Mouse (Mus musculus) neural tube, postnatal 0 days (tissue): ENCODE data around the gene Atxn2. TPM values are rescaled to one million over a fixed set of nuclear protein-coding genes. Genes with fewer than 3 reads are reported as not detected.

ENCODE experiments used
- microRNA-seq: library from miRNA; unstranded; fragments of <30 nt; microRNA quantifications from one replicate; pipeline ENCODE4, GENCODE M21; 2016
- polyA plus RNA-seq: library from polyadenylated mRNA; unstranded; fragments of >200 nt; fragmentation: Nextera tagmentation; extraction: Ambion mirVana; gene quantifications from 2 replicates; pipeline ENCODE4 v1.2.1, GENCODE M21; 2015

Gene Atxn2
- 108 and 110 TPM in 2 replicates for polyA plus RNA-seq

DNA sequence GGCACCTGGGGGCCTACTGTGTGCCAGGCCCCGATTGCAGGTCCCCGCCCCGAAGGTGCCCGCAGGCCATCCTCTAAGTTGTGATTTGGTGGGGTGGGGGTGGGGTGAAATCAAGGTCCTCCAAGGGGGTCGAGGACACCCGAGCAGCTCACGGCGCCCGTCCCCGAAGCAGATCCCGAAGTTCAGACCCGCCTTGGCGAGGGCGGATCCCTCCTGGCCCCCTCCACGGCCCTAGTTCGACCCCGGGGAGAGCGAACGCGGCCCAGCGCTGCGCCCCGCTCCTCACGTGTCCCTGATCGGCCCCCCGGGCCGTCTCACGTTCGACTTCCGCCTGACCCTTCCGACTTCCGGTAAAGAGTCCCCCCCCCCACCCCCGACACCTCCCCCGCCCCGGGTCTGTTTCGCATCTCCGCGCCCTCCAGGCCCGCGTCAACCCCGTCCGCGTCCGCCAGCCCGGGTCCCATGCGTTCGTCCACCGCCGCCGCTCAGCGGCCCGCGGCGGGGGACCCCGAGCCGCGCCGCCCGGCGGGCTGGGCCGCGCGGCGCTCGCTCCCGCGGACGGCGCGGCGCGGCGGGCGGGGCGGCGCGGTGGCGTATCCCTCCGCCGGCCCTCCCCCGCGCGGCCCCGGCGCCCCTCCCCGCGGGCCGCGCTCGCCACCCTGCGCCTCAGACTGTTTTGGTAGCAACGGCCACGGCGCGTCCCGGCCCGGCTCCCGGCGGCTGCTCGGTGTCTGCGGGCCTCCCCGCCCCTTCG, at the start of gene Atxn2:
TSS of gene Atxn2 (plus strand) at position 164 of the 754 bp plus-strand sequence.

GRCm38 (mm10) chr5:121837441-121838340, 126.6 kb downstream of the Atxn2 start, which contains the start of gene Sh2b3:
TSS of gene Sh2b3 (minus strand) at chr5:121837646.

DNA sequence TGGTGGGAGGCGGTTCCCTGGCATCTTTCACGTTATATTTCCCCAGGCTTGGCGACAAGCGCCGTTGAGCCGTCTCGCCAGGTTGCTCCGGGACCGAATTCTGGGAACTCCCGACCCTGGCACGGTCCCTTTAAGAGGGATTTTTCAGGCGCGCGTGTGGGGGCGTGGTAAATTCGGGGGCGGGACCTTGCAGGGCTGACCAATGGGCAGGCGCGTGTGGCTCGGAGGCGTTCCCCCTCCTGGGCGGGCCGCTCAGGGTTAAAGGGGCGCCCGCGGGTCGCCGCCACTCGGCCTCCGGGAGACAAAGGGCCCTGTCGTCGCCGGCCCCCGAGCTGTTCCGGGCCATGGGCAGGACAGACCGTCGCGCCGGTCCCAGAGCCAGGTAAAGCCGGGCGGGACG, 137.6 kb downstream of the Atxn2 start, which contains the start of gene Pheta1:
TSS of gene Pheta1 (plus strand) at position 242 of the 400 bp plus-strand sequence.

Small RNAs within 50 kb of the gene (microRNA-seq; reads per million reads assigned to microRNA genes)
- gene Mir7031 = not detected

Other genes with a start within 250 kb of the Atxn2 start
- not detected in 2 replicates for gene Adam1b, start 207.9 kb upstream of the Atxn2 start, polyA plus RNA-seq
- 1.8 and 2.4 TPM in 2 replicates for gene Adam1a, start 165.9 kb upstream of the Atxn2 start, polyA plus RNA-seq
- not detected in 2 replicates for gene Gm42878, start 165.9 kb upstream of the Atxn2 start, polyA plus RNA-seq
- 52.9 and 61.8 TPM in 2 replicates for gene Mapkapk5, start 165.4 kb upstream of the Atxn2 start, polyA plus RNA-seq
- 145 and 157 TPM in 2 replicates for gene Aldh2, start 117.5 kb upstream of the Atxn2 start, polyA plus RNA-seq
- 1.7 and 1.9 TPM in 2 replicates for gene Acad12, start 92.4 kb upstream of the Atxn2 start, polyA plus RNA-seq
- 1.2 and 1.7 TPM in 2 replicates for gene Acad10, start 50.8 kb upstream of the Atxn2 start, polyA plus RNA-seq
- 35.0 and 36.5 TPM in 2 replicates for gene Brap, start 50.8 kb upstream of the Atxn2 start, polyA plus RNA-seq
- gene Sh2b3, start 126.3 kb downstream of the Atxn2 start, polyA plus RNA-seq = 8.2 TPM in 2 replicates
- gene Pheta1, start 137.6 kb downstream of the Atxn2 start, polyA plus RNA-seq = 19.1 and 19.6 TPM in 2 replicates